Mouse (Mus musculus) stomach, embryonic 16.5 days (tissue): ENCODE results near the gene Cdc42ep5. TPM values are rescaled to one million over a fixed set of nuclear protein-coding genes. Genes with fewer than 3 reads are reported as not detected.

ENCODE experiments used
- ATAC-seq: fragments of 200-750 bp; cut with Nextera tagmentation; 2 replicates; pipeline ENCODE4 v1.8.0; 2017; ENCODE audit warnings: moderate number of reproducible peaks, moderate TSS enrichment; ENCODE audit not compliant: insufficient read depth, low FRiP score
- H3K27ac ChIP-seq: fragments of 300-500 bp; sonication (generic); 2 replicates; pipeline ENCODE4 v1.5.1; 2014; ENCODE audit warnings: low read length
- H3K27me3 ChIP-seq: fragments of 300-500 bp; sonication (generic); 2 replicates; pipeline ENCODE4 v1.6.1; 2014; ENCODE audit warnings: low read length, control low read depth, mixed read lengths; ENCODE audit not compliant: control insufficient read depth, insufficient read depth
- H3K36me3 ChIP-seq: fragments of 300-500 bp; sonication (generic); 2 replicates; pipeline ENCODE4 v1.6.1; 2014; ENCODE audit warnings: low read length; ENCODE audit not compliant: control insufficient read depth, insufficient read depth
- H3K4me1 ChIP-seq: fragments of 300-500 bp; sonication (generic); 2 replicates; pipeline ENCODE4 v1.6.1; 2014; ENCODE audit warnings: low read length, control low read depth, mixed read lengths; ENCODE audit not compliant: control insufficient read depth, insufficient read depth
- H3K4me2 ChIP-seq: fragments of 300-500 bp; sonication (generic); 2 replicates; pipeline ENCODE4 v1.6.1; 2014; ENCODE audit warnings: low read depth, low read length, mixed read lengths
- H3K4me3 ChIP-seq: fragments of 300-500 bp; sonication (generic); replicated peaks from 2 replicates; pipeline ENCODE4 v1.5.1; 2014; ENCODE audit warnings: mild to moderate bottlenecking, low read length
- H3K9ac ChIP-seq: fragments of 300-500 bp; sonication (generic); 2 replicates; pipeline ENCODE4 v1.6.1; 2014; ENCODE audit warnings: low read length
- H3K9me3 ChIP-seq: fragments of 300-500 bp; sonication (generic); replicated peaks from 2 replicates; pipeline ENCODE4 v1.6.1; 2016; ENCODE audit warnings: low read length, control low read depth; ENCODE audit not compliant: control insufficient read depth
- WGBS: fragments of 180-500 bp; shearing (Covaris S2); extraction: QIAGEN DNeasy Blood & Tissue Kit; methylation state at CpG from one replicate; pipeline ENCODE4 v1.1.7; 2014; 5-methylcytosine and 5-hydroxymethylcytosine counted together
- polyA plus RNA-seq: library from polyadenylated mRNA; unstranded; fragments of >200 nt; fragmentation: Nextera tagmentation; extraction: Ambion mirVana; gene quantifications from 2 replicates; pipeline ENCODE4 v1.2.1, GENCODE M21; 2015

Gene Cdc42ep5
- polyA plus RNA-seq, 1 experiment from 2014 or later = 81.9 TPM

GRCm38 (mm10) chr7:4124315-4124759 is 40.3 kb downstream of the Cdc42ep5 start:
- peaks cover 10% of the 10 kb centered on the region for H3K4me1 ChIP-seq
- no peak overlapping the region for H3K9ac ChIP-seq
- H3K27ac ChIP-seq = no peak overlapping the region
- H3K36me3 ChIP-seq = no peaks in the 10 kb centered on the region
- peaks cover 19% of the 10 kb centered on the region for H3K27me3 ChIP-seq
- 3% methylated on average over 10 of the region's 10 CpGs for WGBS
- peak; percentile 33; the same call in 1 of the 2 replicates for ATAC-seq
- H3K4me3 ChIP-seq = peak overlapping the region; percentile 11; the same call in 1 of the 2 replicates
- no peaks in the 10 kb centered on the region for H3K9me3 ChIP-seq
- peak overlapping the region; percentile 42 for H3K4me2 ChIP-seq

GRCm38 (mm10) chr7:4123732-4124131 is 40.9 kb downstream of the Cdc42ep5 start:
- H3K9ac ChIP-seq = no peak overlapping the region
- H3K4me1 ChIP-seq = peaks cover 11% of the 10 kb centered on the region
- peaks cover 23% of the 10 kb centered on the region for H3K27me3 ChIP-seq
- 69% methylated on average over 1 of the region's 1 CpGs for WGBS
- no peak overlapping the region for H3K27ac ChIP-seq
- H3K4me2 ChIP-seq = no peak overlapping the region
- ATAC-seq = peak; percentile 54; the same call in 1 of the 2 replicates
- H3K9me3 ChIP-seq = no peaks in the 10 kb centered on the region
- no peak overlapping the region for H3K4me3 ChIP-seq
- no peaks in the 10 kb centered on the region for H3K36me3 ChIP-seq

- no peak for ATAC-seq
- H3K9ac ChIP-seq = no peak overlapping the region
- peaks cover 11% of the 10 kb centered on the region for H3K4me1 ChIP-seq
- no peaks in the 10 kb centered on the region for H3K36me3 ChIP-seq
- no peak overlapping the region for H3K27ac ChIP-seq
- H3K9me3 ChIP-seq = no peaks in the 10 kb centered on the region
- H3K4me3 ChIP-seq = no peak overlapping the region
- 79% methylated on average over 10 of the region's 10 CpGs for WGBS
- peaks cover 23% of the 10 kb centered on the region for H3K27me3 ChIP-seq
- H3K4me2 ChIP-seq = no peak overlapping the region
These were observed 41.9 kb downstream of the Cdc42ep5 start for GRCm38 (mm10) chr7:4122783-4123182.

- H3K9ac ChIP-seq = no peak overlapping the region
- no peaks in the 10 kb centered on the region for H3K36me3 ChIP-seq
- H3K27me3 ChIP-seq = peaks cover 23% of the 10 kb centered on the region
- peaks cover 11% of the 10 kb centered on the region for H3K4me1 ChIP-seq
- 61% methylated on average over 11 of the region's 11 CpGs for WGBS
- H3K27ac ChIP-seq = no peak overlapping the region
- ATAC-seq = no peak
- no peaks in the 10 kb centered on the region for H3K9me3 ChIP-seq
- no peak overlapping the region for H3K4me3 ChIP-seq
- H3K4me2 ChIP-seq = no peak overlapping the region
These were observed 42.4 kb downstream of the Cdc42ep5 start for GRCm38 (mm10) chr7:4122076-4122768.

- no peak overlapping the region; the same call in 1 of the 2 replicates for H3K27ac ChIP-seq
- H3K4me2 ChIP-seq = peak overlapping the region; percentile 64
- H3K27me3 ChIP-seq = peaks cover 23% of the 10 kb centered on the region
- H3K4me1 ChIP-seq = peaks cover 11% of the 10 kb centered on the region
- no peaks in the 10 kb centered on the region for H3K36me3 ChIP-seq
- ATAC-seq = no peak
- peak overlapping the region; percentile 70; the same call in 1 of the 2 replicates for H3K9ac ChIP-seq
- H3K9me3 ChIP-seq = no peaks in the 10 kb centered on the region
- 17% methylated on average over 19 of the region's 19 CpGs for WGBS
- peak overlapping the region; percentile 46 for H3K4me3 ChIP-seq
These were observed 44.4 kb downstream of the Cdc42ep5 start for GRCm38 (mm10) chr7:4119976-4120921.

- peak within 1 kb of the TSS; percentile 64 for H3K4me2 ChIP-seq
- WGBS = 1% methylated on average over 35 of the region's 37 CpGs
- ATAC-seq = no peak
- H3K27me3 ChIP-seq = peaks cover 23% of the 10 kb centered on the region
- no peaks in the 10 kb centered on the region for H3K36me3 ChIP-seq
- H3K9ac ChIP-seq = peak within 1 kb of the TSS; percentile 70
- H3K9me3 ChIP-seq = no peaks in the 10 kb centered on the region
- no peak within 1 kb of the TSS; the same call in 1 of the 2 replicates for H3K27ac ChIP-seq
- peaks cover 9% of the 10 kb centered on the region for H3K4me1 ChIP-seq
- H3K4me3 ChIP-seq = peak within 1 kb of the TSS; percentile 46
These were observed 45.2 kb downstream of the Cdc42ep5 start, which contains the start of gene Ttyh1 for GRCm38 (mm10) chr7:4119344-4119902. Gene Ttyh1, plus strand, starts transcription at chr7:4119408.

- H3K4me3 ChIP-seq = no peak overlapping the region
- WGBS = 74% methylated on average over 8 of the region's 8 CpGs
- no peak for ATAC-seq
- H3K27ac ChIP-seq = no peak overlapping the region
- peaks cover 23% of the 10 kb centered on the region for H3K27me3 ChIP-seq
- no peaks in the 10 kb centered on the region for H3K36me3 ChIP-seq
- H3K4me2 ChIP-seq = no peak overlapping the region
- no peak overlapping the region for H3K9ac ChIP-seq
- H3K4me1 ChIP-seq = peaks cover 6% of the 10 kb centered on the region
- H3K9me3 ChIP-seq = no peaks in the 10 kb centered on the region
These were observed 47.4 kb downstream of the Cdc42ep5 start for GRCm38 (mm10) chr7:4117050-4117814.

- Histone ChIP-seq H3K27me3 (no peaks in the 10 kb centered on the region), H3K9me3 (no peaks in the 10 kb centered on the region), H3K27ac (no peak overlapping the region), H3K36me3 (no peaks in the 10 kb centered on the region), H3K4me1 (no peaks in the 10 kb centered on the region), H3K4me3 (no peak overlapping the region), H3K9ac (no peak overlapping the region), H3K4me2 (no peak overlapping the region)
- WGBS = 60% methylated on average over 3 of the region's 3 CpGs
- ATAC-seq = no peak
These were observed 52.9 kb downstream of the Cdc42ep5 start for GRCm38 (mm10) chr7:4111766-4112165.
